Mouse (Mus musculus) heart, postnatal 14 days (tissue): ENCODE measurements around the gene Pak1. TPM values are rescaled to one million over a fixed set of nuclear protein-coding genes. Genes with fewer than 3 reads are reported as not detected.

Experiments
- DNase-seq, 2 experiments: peaks; one replicate each; pipeline ENCODE4 v3.0.0; 2021 to 2022
- intact Hi-C: fragments of 180-260 bp; cut with DNase I; formaldehyde crosslinking; loops from one replicate; pipeline ENCODE4 v1.15.1; 2025
- total RNA-seq, 2 experiments: library from RNA; stranded (reverse); gene quantifications; 2 replicates each; pipeline ENCODE4 v1.2.3; 2021

The Pak1 gene
- total RNA-seq, 2 experiments from 2014 or later = 1.5 to 2.0 TPM

DNA sequence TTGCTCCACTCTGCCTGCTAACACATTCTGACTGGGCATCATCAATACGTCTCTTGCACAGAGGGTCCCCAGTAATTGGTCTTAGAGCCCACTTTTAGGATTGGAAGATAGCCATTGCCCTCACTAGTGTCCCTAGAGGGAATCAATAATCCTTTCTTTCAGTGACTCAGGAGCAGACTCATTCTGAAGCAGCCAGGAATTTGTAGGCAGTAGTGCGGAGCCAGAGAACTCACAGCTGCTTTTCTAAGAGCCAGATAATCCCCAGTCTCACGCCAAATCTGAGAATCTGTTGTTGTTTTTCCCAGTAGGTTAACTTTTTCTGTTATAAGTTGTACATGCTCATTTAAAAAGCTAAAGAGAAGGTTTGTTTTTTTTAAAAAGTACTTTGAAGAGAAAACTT is 13.0 kb upstream of the Pak1 start:
- intact Hi-C loops = no loop called here
- no peak for DNase-seq

DNA sequence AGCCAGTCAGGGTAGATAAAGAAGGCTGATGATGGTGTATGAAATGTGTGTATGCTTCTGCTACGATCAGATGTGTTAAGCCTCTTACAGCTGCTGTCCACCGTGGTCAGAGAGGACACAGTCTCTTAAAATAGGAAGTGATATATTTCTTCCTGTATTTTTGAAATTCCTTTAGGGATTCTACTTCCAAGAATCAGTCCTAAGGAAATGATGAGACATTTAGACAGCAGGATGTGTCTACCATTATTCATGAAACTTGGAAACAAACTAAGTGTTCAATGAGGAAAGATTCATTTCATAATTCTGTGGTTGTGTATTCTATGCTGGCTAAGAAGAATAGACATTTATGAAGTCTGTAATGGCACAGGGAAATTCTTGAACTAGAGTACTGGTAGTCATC is 12.4 kb upstream of the Pak1 start:
- no peak for DNase-seq
- intact Hi-C loops = no loop called here

DNA sequence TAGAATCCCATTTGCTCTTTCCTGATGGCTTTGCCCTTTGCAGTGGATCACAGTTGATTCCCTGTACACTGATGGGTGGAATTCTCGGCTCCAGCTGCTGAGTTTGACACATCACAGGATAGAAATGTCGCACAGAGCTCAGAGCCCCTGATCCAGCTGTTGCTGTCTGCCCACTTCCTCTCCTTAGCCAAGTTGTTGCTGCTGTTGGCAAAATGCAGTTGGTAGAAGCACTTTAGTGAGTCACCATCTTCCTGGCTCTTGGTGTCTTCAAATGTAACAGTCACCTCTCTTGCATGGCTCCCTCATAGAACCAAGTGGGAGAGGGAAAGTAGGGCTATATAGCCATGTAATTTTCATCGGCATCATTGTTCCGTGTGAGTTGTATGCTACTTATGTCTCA is 11.2 kb upstream of the Pak1 start:
- intact Hi-C loops = no loop called here
- no peak for DNase-seq

DNA sequence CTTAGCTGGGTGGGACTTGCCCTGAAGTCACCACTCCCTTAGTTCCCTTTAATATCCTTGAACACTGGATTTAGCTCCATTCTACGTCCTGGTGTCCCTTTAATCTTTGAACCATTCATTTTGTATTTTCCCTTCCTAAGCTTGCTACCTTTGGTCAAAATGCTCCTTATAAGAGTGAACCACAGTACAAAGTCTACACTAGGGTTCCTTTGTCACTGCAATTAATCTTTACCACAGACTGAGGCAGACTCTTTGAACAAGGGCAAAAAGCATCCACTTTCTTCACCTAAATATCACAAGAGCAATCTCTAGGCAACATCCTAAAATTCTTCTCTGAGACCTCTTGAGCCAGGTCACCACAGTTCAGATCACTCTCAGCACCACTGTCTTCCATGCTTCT is 8.1 kb upstream of the Pak1 start:
- no peak for DNase-seq
- intact Hi-C loops = no loop called here

DNA sequence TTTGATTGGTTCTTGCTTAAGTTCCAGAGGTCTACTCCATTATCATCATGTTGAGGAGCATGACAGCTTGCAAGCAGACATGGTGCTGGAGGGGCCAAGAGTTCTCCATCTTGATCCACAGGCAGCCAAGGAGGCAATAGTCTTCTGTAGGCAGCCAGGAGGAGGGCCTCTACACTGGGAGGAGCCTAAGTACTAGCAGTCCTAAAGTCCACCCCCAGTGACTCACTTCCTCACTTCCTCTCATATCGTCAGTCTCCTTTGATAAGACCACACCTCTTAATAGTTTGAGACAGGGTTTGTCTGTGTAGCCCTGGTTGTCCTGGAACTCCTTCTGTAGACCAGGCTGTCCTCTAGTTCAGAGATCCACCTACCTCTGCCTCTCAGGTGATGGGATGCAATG is 7.5 kb upstream of the Pak1 start:
- no peak for DNase-seq
- intact Hi-C loops = no loop called here

DNA sequence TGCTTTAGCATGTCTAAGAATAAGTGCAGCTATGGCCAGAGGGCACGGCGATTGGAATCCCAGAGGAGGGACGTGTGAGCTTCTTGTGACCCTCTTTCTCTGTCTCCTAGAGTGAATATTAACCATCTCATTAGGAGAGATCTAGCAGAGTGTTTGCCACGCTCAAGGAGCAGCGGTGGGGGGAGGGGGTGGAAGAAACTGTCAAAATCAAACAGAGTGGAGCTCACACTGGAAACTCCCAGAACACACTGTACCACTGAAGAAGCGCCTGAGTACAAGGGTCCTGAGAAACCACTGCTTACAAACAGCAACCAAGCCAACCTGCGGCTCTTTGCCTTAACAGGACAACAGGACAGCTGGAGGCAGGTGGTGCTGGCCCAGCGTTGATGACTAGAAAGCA is 6.8 kb upstream of the Pak1 start:
- DNase-seq = no peak
- intact Hi-C loops = no loop called here

DNA sequence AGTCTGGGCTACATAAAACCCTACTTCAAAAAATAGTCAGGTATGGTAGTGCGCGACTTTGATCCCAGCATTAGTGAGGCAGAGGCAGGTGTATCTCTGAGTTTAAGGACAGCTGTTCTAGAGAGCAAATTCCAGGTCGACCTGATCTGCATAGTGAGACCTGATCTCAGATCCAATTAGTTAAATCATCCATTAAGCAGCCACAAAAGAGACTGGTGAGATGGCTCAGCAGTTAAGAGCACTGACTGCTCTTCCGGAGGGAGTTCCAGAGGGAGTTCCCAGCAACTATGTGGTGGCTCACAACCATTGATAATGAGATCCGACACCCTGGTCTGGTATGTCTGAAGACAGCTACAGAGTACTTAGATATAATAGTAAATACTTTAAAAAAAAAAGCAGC is 4.8 kb upstream of the Pak1 start:
- intact Hi-C loops = no loop called here

DNA sequence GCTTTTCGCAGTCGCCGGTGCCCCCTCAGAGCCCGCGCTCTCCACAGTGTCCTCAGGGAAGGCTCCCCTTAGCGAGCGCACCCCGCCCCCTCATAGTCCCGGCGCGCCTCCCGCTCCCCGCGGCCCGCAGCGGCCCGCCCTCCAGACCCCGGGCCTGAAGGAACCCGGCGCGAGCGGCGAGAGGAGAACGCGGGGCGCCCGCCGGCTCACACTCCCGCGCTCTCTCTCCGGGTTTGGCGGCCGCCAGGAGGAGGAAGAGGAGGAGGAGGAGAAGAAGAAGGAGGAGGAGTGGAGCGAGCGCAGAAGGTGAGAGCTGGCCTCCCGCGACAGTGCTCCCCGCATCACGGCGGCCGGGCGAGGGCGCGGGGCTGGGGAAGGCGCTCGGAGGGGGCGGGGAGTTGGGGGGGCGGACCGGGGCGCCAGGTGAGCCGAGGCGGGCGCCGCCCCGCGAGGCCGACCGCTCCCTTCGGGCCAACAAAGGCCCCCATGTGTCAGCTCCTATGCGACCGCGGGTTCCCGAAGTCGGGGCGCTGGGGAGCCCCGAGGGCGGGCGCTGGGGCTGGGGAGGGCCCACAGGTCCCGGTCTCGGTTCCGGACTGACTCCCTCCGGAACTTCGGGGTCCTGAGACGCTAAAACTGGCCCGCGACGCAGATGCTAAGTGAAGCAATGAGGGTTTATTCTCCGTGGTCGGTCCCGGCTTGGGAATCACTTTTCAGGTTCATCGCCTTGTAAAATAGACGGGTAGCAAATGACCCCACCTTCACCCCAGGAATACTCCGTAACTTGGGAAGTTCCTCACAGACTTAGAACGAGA is 535 bp downstream of the Pak1 start:
- peak; percentile 19 to 25 for DNase-seq
- intact Hi-C loops = no loop called here

More for the DNA sequence above, 4.8 kb upstream of the Pak1 start:
- DNase-seq = no peak

DNA sequence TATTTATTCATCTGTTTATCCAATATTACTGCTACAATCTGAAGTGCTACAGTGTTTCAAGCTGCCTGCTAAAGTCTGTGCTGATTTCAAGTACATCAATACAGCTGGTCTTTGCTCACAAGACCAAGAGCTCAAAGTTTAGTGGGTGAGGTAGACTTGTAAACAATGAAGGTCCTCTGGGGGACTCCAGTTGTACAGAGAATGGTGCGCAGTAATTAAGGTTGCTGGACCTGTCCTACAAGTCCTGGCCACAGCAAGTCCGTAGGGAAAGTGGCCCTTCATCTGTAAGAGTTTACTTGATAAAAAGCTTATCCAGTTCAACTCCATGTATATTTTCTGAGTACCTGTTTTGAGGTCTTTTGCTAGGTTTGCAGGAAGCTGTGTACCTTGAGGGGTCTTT is 1.9 kb downstream of the Pak1 start:
- intact Hi-C loops = no loop called here
- no peak for DNase-seq

DNA sequence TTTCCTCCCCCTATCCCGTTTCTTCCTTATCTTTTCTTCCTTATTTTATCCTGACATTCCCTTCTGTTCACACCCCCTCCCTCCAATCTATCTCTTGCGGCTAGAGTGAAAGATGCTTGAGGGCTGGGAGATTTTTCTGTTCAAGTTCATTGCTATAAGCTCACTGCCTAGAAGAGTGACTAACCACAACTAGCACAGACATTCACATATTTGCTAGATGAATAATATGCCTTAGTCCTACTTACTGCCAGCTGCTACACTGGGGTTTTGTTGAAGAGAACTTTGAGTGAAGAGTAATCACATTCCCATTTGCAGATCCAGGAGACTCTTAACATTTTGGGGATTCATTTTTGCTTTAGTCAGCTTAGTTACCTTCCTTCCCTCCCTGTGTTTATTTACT is 4.0 kb downstream of the Pak1 start:
- intact Hi-C loops = no loop called here
- DNase-seq = no peak

DNA sequence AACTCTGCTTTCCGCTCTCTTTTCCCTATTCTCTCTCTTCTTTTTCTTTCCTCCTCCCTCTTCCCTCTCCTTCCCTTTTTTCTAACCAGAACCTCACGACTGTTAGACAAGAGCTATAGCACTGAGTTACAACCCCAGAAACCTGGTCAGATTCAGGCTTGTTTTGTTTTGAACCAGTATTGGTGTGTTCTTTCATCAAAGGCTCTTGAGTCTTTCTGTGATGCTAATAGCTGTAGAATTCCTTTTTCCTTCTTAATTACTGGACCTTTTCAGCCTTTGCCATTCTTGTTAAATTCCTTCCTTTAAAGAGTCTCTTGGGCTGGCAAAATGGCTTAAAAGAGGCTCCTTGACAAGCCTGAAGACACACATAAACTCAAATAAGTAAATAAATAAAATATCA is 14.8 kb downstream of the Pak1 start:
- intact Hi-C loops = no loop called here
- no peak for DNase-seq

DNA sequence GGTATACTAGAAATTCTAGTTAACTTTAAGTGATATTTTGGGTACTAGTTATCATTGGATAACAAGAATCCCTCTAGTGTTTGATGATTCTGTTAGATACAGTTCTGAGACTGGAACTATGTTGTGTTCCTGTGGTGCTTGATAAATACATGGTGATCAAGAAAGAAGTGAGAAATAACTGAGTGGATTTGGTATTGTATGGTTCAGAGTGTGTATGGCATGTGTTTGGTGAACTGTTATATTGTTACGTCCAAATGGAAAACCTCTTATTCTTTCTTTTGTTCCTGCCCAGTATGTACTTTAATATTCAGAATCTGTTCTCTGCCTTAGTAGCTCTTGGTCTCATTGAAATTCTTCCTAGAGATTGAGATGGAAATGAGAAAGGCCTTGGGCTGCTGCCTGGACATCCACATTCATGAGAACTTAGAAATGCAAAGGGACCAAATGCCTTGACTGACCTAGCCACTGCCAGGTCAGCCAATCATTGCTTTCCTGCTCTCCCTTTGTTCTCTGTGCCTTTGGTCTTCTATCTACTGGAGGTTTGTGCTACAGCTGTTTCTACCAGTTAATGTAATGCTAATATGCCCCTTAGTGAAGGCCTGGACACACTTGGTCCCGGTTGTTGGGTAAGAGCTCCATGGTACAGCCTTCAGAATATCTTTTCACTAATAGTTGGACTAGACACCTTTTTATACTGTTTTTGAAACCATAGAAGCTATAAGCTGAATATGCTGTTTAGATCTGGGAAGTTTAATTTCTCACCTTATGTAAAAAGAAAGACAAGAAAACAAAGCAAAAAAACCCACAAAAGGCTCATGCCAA is 16.1 kb downstream of the Pak1 start:
- intact Hi-C loops = no loop called here
- DNase-seq = no peak

DNA sequence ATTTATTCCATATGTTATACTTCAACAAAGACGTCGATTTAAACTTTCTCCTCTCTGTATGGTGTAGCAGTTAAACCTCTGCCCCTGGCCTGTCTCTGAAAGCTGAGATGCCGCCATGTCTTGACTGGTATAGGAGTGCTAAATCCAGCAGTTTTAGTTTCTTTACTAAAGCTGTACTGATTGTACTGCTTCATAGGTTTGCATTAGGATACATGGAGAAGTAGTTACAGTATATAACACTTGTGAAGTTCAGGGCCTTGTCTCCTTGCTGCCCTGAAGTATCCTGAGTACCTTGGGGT is 16.7 kb downstream of the Pak1 start:
- intact Hi-C loops = no loop called here
- DNase-seq = no peak

DNA sequence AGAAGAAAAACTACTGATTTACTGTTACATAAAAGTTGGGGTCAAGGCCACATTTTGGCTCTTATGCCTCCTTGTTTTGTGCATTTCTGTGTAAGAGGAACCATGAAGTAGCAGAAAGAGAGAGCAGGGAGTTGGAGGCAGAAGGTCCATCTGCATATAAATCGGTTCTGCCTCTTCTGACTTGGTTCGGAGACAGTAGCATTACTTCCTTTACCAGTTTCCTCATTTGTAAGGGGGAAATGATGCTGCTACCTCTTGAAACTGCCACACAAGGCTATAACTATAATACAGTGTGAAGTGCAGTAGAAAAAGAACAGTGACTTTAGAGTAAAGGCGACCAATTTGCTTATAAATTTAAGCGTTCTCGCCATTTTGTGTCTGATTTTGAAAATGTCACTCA is 21.0 kb downstream of the Pak1 start:
- no peak for DNase-seq
- intact Hi-C loops = no loop called here

DNA sequence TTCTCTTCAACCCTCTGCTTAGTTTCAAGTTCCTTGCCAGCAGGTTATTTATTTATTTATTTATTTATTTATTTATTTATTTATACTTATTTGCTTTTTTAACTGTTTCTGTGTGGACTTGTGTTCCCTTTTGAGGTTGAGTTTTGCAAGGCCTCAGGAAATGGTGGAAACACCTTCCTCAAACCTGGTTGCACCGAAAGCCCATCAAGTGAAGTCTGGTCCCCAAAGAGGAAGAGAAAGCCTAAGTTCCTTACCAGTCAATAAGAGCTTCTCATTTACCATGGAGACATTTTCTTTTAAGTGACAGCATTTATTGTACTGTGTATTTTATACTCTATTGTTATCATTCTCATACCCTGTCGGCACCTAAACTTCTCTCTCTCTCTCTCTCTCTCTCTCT is 33.5 kb downstream of the Pak1 start:
- DNase-seq = no peak
- intact Hi-C loops = no loop called here

DNA sequence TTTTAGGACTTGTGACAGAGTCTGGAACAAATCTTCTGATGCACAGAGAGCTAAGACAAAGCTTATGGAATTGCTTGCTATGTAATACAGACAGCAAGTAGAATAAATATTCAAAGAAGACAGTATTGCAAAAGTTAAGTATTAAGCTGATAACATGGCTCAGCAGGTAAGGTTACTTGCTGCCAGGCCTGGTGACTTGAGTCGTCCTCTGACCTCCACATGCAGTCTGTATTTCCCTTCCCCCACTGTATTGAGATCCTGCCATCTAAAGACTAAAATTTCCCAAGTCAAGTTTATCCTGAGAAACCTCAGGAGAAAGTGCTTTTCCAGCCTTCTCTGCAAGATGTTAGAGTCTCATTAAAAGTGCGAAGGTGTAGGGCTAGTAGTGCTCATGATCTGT is 40.8 kb downstream of the Pak1 start:
- DNase-seq = no peak
- intact Hi-C loops = no loop called here

DNA sequence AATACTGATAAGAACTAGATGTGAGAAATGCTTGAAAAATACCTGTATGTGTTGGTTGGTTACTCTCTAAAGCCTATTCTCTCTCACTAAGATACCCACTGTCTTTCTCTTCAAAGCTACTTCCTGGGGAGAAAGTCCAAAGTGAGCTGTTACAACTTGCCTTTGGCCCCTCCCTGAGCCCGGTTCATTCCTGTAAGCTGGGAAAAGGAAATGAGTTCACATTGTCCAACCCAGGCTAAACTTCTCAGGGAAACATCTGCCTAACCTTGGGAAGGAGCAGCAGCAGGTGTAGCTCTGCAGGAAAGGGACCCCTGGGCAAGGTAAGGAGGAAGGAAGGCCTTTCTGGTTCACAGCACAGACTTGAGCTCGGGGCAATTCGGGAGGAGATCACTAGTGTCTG is 42.4 kb downstream of the Pak1 start:
- intact Hi-C loops = no loop called here

DNA sequence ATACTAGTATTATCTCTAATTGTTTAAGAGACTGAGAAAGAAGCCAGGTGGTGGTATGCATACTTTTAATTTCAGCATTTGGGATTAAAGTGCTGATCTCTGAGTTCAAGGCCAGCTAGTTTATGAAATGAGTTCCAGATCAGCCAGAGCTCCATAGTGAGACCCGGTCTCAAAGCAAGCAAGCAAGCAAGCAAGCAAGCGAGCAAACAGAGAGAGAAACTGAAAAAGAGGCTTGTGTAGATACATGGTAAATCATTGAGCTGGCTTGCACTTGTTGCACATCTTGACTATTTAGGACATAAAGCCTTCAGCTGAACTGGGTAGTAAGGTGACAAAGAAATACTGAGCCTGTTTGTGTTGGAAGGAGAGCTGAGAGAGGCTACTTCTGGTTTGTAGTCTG is 44.6 kb downstream of the Pak1 start:
- no peak for DNase-seq
- intact Hi-C loops = no loop called here

More for the DNA sequence above, 42.4 kb downstream of the Pak1 start:
- no peak for DNase-seq

DNA sequence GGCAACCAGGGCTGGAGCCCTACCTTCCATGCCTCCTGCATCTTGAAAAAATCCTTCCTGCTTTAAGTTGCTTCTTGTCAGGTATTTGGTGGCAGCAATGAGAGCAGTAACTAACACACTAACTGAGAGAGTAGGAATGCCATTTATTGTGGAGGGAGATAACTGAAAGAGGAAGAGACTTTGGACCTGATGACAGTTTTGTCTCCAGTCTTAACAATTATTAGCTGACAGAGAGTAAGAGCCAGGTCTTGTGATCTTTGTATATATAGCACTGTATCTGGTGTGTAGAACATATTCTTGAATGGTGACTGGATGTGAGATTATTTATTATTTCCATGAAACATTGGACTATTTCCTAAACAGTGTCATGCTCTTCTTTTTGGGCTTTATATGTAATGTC is 50.2 kb downstream of the Pak1 start:
- no peak for DNase-seq
- intact Hi-C loops = no loop called here

DNA sequence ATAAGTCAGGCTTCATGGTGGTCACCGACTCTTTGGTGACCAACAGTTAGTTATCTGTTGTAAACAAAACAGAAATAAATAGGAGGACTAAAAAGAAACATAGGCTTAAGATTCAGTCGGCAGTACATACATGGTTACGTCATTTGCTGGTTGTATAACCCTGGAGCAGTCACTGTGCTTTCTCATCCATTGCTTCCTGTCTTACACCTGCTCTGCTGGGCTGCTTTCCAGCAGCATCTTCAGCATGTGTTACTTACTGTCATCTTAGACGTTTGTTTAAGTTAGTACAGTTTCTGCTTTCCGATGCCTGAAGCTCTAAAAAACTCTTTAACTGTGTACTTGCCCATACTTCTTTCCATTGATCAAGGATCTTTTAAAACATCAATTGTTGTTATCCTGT is 53.0 kb downstream of the Pak1 start:
- intact Hi-C loops = no loop called here
- DNase-seq = no peak

DNA sequence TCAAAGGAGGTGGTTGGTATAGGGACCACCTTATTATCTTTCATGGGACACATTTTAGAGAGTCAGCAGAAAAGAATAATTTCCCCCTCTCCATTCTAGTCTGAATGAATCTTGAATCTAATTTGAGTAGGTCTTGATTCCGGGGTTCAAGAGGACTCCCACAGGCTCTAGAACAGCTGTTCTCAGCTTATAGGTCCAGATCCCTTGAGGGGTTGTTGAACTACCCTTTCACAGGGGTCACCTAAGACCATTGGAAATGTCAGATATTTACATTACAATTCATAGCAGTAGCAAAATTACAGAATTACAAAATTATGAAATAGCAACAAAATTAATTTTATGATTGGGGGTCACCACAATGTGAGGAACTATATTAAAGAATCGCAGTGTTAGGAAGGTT is 54.0 kb downstream of the Pak1 start:
- no peak for DNase-seq
- intact Hi-C loops = no loop called here

DNA sequence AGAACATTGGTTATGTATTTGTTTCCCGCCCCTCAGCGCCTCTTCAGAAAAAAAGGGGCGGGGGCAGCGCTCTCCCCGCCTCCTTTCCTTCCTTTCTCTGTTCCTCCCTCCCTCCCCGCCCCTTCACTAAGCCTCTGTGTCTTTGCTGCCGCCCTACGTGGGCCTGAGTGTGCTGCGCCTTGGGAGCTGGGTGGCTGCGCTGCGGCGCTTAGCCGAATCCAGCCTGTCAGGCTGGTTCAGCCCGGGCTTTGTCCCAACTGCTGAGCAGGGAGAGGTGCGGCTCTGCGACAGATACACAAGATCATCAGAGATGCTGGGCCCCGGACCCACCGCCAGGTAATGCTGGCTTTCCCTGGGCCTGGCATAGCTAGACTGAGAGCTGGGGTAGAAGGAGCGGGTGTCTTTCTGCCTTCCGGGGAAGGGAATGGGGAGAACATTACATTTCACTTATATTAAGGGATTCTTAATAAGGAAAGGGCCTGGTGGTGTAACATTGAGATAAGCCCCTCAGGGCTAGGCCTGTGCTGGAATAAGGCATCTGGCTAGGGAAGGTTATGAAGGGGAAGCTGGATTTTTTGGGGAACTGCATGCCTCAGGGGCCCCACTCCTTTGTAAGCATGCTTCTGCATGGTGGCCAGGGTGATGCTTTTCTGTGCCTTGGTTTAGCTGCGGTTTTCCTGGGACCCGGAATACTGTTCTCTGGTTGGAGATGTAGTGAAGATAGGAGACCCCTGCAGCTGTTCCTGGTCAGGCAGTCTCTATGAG is 54.6 kb downstream of the Pak1 start:
- DNase-seq = peak; percentile 35 to 48
- intact Hi-C loops = no loop called here
